Mouse (Mus musculus): Measurements from ENCODE around the gene B230217C12Rik. TPM values are rescaled to one million over a fixed set of nuclear protein-coding genes. Genes with fewer than 3 reads are reported as not detected.

B230217C12Rik gene
- polyA plus RNA-seq, 1 experiment from 2014 or later, result 15.1 TPM

DNA sequence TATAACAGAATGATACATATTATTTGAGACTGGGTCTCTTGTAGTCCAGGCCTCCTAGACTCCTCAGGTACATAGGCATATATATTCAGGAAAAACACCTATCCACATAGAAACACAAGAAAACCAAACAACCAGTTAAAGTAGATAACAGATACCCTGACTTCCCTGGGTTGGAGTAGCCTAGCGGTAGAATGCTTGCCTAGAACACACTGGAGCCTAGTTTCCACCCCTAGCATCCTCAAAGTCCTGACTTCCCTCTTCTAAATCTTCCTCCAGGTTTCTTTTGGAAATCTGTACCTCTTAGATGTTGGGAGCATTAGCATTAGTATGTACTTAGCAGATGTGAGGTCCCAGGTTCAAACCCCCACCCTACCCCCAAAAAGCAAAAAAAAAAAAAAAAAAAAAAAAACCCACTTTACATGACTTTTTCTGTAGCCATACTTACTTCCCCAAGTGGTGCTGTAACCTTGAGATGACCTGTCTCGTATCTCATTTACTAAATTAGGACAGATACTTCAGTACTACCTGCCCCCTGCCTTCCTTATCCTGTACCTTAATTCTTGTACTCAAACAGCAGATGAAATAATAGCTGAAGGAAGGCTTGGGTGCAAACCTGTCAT, 44.8 kb downstream of the B230217C12Rik start:
- H3K9ac ChIP-seq, result no peak overlapping the region
- H3K4me2 ChIP-seq, result no peak overlapping the region
- H3K9me3 ChIP-seq, result no peaks in the 10 kb centered on the region
- H3K27me3 ChIP-seq, result no peaks in the 10 kb centered on the region
- no peak for ATAC-seq (ENCODE audit: low FRiP score)
- H3K36me3 ChIP-seq (replicated peaks), result no peaks in the 10 kb centered on the region
- no peak overlapping the region for H3K4me3 ChIP-seq (replicated peaks)
- no peak overlapping the region for H3K27ac ChIP-seq
- WGBS, result 92% methylated on average over 2 of the region's 2 CpGs
- 0 out of 2 replicates have a peak, but pooled peaks cover 3% of the 10 kb centered on the region for H3K4me1 ChIP-seq

DNA sequence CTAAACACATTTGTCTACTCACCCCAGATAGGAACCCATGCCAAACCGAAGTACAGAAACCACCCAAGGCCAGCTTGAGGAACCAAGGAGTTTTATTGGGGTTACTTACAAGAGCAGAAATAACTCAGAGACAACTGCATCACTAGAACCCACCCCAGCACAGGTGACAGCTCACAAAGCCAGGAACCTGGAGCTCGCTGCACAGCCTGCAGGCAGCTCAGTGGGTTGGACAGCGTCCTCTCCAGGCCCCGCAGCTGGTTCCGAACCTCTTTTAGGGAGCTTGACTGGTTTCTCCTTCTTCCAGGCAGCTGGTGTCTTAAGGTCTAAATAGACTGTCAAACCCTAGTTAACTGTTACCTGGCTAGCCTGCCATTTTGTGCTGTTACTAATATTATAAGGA, 51.2 kb downstream of the B230217C12Rik start:
- Histone ChIP-seq H3K27ac (no peak overlapping the region), H3K4me3 (replicated peaks) (no peak overlapping the region), H3K4me1 (no peaks in the 10 kb centered on the region), H3K9me3 (no peaks in the 10 kb centered on the region), H3K9ac (no peak overlapping the region), H3K27me3 (no peaks in the 10 kb centered on the region; the same call in 1 of the 2 replicates), H3K36me3 (replicated peaks) (no peaks in the 10 kb centered on the region), H3K4me2 (no peak overlapping the region)
- WGBS, result 79% methylated on average over 5 of the region's 5 CpGs
- no peak for ATAC-seq (ENCODE audit: low FRiP score)

Other genes starting within 250 kb of the B230217C12Rik start
- gene Epop, start 211.1 kb upstream of the B230217C12Rik start, polyA plus RNA-seq (2016; fragmentation: Nextera tagmentation; extraction: Ambion mirVana), result 10.0 and 11.9 TPM in 2 replicates
- gene Mllt6, start 177.4 kb upstream of the B230217C12Rik start, polyA plus RNA-seq (2016; fragmentation: Nextera tagmentation; extraction: Ambion mirVana), result 3.3 and 3.7 TPM in 2 replicates
- gene Cisd3, start 155.0 kb upstream of the B230217C12Rik start, polyA plus RNA-seq (2016; fragmentation: Nextera tagmentation; extraction: Ambion mirVana), result 13.2 and 14.9 TPM in 2 replicates
- 24.2 TPM in 2 replicates for gene Pcgf2, start 140.3 kb upstream of the B230217C12Rik start, polyA plus RNA-seq (2016; fragmentation: Nextera tagmentation; extraction: Ambion mirVana)
- gene Psmb3, start 137.4 kb upstream of the B230217C12Rik start, polyA plus RNA-seq (2016; fragmentation: Nextera tagmentation; extraction: Ambion mirVana), result 457 TPM in 2 replicates
- 2.7 and 2.8 TPM in 2 replicates for gene Pip4k2b, start 96.1 kb upstream of the B230217C12Rik start, polyA plus RNA-seq (2016; fragmentation: Nextera tagmentation; extraction: Ambion mirVana)
- 21.5 and 22.4 TPM in 2 replicates for gene Cwc25, start 74.2 kb upstream of the B230217C12Rik start, polyA plus RNA-seq (2016; fragmentation: Nextera tagmentation; extraction: Ambion mirVana)
- gene 1700001P01Rik, start 64.9 kb upstream of the B230217C12Rik start, polyA plus RNA-seq (2016; fragmentation: Nextera tagmentation; extraction: Ambion mirVana), result 0.55 and 1.0 TPM in 2 replicates
- 392 and 426 TPM in 2 replicates for gene Rpl23, start 58.3 kb upstream of the B230217C12Rik start, polyA plus RNA-seq (2016; fragmentation: Nextera tagmentation; extraction: Ambion mirVana)
- 103 and 109 TPM in 2 replicates for gene Lasp1, start 41.8 kb upstream of the B230217C12Rik start, polyA plus RNA-seq (2016; fragmentation: Nextera tagmentation; extraction: Ambion mirVana)
- gene Fbxo47, start 43.4 kb downstream of the B230217C12Rik start, polyA plus RNA-seq (2016; fragmentation: Nextera tagmentation; extraction: Ambion mirVana), result 0.60 and 0.91 TPM in 2 replicates
- gene Plxdc1, start 145.7 kb downstream of the B230217C12Rik start, polyA plus RNA-seq (2016; fragmentation: Nextera tagmentation; extraction: Ambion mirVana), result 0.22 and 0.33 TPM in 2 replicates
- 7.0 and 7.8 TPM in 2 replicates for gene Arl5c, start 155.4 kb downstream of the B230217C12Rik start, polyA plus RNA-seq (2016; fragmentation: Nextera tagmentation; extraction: Ambion mirVana)
- 22.5 and 29.3 TPM in 2 replicates for gene Cacnb1, start 182.3 kb downstream of the B230217C12Rik start, polyA plus RNA-seq (2016; fragmentation: Nextera tagmentation; extraction: Ambion mirVana)
- 737 and 747 TPM in 2 replicates for gene Rpl19, start 185.9 kb downstream of the B230217C12Rik start, polyA plus RNA-seq (2016; fragmentation: Nextera tagmentation; extraction: Ambion mirVana)
- 1.6 TPM in 2 replicates for gene Stac2, start 212.7 kb downstream of the B230217C12Rik start, polyA plus RNA-seq (2016; fragmentation: Nextera tagmentation; extraction: Ambion mirVana)

Data from forebrain, embryonic 12.5 days (tissue).